Mouse (Mus musculus) heart, adult 10 weeks (tissue): ENCODE data around the gene Setd5. TPM values are rescaled to one million over a fixed set of nuclear protein-coding genes. Genes with fewer than 3 reads are reported as not detected.

Experiments used
- polyA plus RNA-seq: library from polyadenylated mRNA; stranded (reverse); fragments of 350-450 nt; fragmentation: Illumina TruSeq; extraction: RNeasy Lipid Tissue Mini Kit (QIAGEN cat#74804); gene quantifications from one replicate; pipeline ENCODE4 v1.2.3, GENCODE M21; 2014; ENCODE audit warnings: low read depth, low replicate concordance

The Setd5 gene
- 25.1 TPM for polyA plus RNA-seq

GRCm38 (mm10) chr6:113076686-113077516, at the start of gene Setd5:
Setd5 (plus strand) TSS chr6:113077365.

DNA sequence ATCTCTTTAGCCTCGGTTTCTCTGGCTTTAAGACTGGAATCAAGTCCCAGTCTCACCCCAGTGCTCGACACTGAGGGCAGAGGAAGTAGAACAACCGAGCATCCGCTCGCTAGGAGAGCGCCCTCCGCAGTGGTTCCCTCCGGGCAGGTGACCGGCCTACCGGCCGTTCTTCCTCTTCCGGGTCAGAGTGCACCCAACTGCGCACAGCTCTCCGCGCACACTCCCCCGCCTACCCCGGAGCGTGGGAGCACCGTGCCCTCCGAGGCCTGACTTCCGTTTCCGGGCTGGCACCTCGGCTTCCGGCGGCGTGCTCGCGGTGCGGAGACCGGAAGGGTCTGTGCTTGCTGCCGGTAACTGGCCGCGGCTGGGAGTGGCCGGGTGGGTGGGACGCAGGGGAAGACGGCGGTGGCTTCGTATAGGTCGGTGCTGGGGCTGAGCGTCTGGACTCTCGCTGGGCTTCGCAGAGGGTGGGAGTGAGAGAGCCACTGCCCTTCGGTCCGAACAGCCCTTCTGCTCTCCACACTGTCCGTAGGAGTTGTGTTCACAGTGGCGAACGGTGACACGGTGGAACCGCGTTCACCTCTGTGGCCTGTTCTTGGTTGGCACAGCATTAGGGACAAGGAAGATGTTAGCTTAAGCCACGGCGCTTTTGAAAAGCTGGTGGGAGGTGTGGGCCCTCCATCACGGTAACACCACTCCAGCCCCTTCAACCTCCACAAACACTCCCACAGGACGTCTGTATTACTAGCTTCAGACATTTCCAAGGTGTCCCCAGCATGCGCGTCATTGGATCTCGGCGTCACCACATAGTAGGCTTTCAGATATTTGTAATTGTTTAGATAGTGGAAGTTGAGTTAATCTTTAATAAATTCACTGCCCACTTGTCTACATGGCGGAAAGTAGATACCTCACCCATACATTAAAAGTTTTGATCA, 30.9 kb upstream of the Setd5 start, which contains the start of gene Thumpd3:
Gene Thumpd3, plus strand, starts transcription at position 185 of the 935 bp plus-strand sequence.

GRCm38 (mm10) chr6:113194841-113195595, 117.9 kb downstream of the Setd5 start, which contains the start of gene Lhfpl4:
Lhfpl4 (minus strand) TSS chr6:113195384.

Other genes starting within 250 kb of the Setd5 start
- gene Srgap3, start 130.1 kb upstream of the Setd5 start, polyA plus RNA-seq = 0.68 TPM
- gene Thumpd3, start 31.1 kb upstream of the Setd5 start, polyA plus RNA-seq = 28.1 TPM
- gene Lhfpl4, start 118.0 kb downstream of the Setd5 start, polyA plus RNA-seq = 0.34 TPM
- gene Mtmr14, start 160.5 kb downstream of the Setd5 start, polyA plus RNA-seq = 16.7 TPM
- gene Cpne9, start 204.9 kb downstream of the Setd5 start, polyA plus RNA-seq = not detected
- 11.4 TPM for gene Brpf1, start 229.8 kb downstream of the Setd5 start, polyA plus RNA-seq
- 6.3 TPM for gene Ogg1, start 249.6 kb downstream of the Setd5 start, polyA plus RNA-seq